Mouse (Mus musculus): Measurements from ENCODE around the gene Ppp1r9b. TPM values are rescaled to one million over a fixed set of nuclear protein-coding genes. Genes with fewer than 3 reads are reported as not detected.
A peak's percentile ranks its signal among the peaks of the same experiment; 100 is the strongest.

Ppp1r9b gene
- polyA plus RNA-seq, 1 experiment, result 81.2 TPM

- DNase-seq (ENCODE audit: low read depth), result peak; percentile 66
- TF ChIP-seq POLR2A (IDR thresholded peaks at IDR 0.05; ENCODE audit: borderline replicate concordance, extremely low read depth, insufficient read depth, insufficient read length, poor library complexity, severe bottlenecking) (no peak), CTCF (IDR thresholded peaks at IDR 0.05; ENCODE audit: borderline replicate concordance, extremely low read depth, insufficient read depth, insufficient read length) (no peak)
Observed at GRCm38 (mm10) chr11:95040491-95041138, 49.8 kb downstream of the Ppp1r9b start.

DNA sequence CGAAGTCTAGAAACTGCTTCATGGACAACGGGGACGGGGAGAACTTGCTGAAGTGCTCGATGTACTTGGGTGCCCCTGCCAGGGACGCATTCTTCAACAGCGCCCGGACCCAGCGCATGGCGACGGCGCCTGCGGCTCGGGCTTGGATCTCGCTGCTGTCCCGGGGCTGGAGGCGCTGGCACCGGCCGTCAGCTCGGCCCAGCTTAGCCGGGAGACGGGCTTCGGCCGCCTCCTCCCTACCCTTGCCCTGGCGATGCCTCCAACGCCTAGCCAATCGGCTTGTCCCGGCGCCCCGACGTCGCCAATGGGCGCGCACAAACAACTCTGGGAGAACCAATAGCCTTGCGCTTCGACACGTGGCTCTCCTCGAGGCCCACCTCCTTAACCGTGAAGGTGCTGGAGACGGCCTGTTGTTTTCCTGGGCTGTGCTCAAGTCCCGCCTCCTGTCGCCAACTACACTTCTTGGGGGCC lies 50.3 kb downstream of the Ppp1r9b start, which contains the start of gene Pdk2:
TSS of gene Pdk2 (minus strand) at position 216 of the 471 bp plus-strand sequence.
- TF ChIP-seq POLR2A (IDR thresholded peaks at IDR 0.05; ENCODE audit: borderline replicate concordance, extremely low read depth, insufficient read depth, insufficient read length, poor library complexity, severe bottlenecking) (peak; percentile 65), CTCF (IDR thresholded peaks at IDR 0.05; ENCODE audit: borderline replicate concordance, extremely low read depth, insufficient read depth, insufficient read length) (no peak)
- peak; percentile 99 for DNase-seq (ENCODE audit: low read depth)

GRCm38 (mm10) chr11:95042096-95042495 lies 51.3 kb downstream of the Ppp1r9b start:
- TF ChIP-seq CTCF (IDR thresholded peaks at IDR 0.05; ENCODE audit: borderline replicate concordance, extremely low read depth, insufficient read depth, insufficient read length), result peak; percentile 71
- no peak for TF ChIP-seq POLR2A (IDR thresholded peaks at IDR 0.05; ENCODE audit: borderline replicate concordance, extremely low read depth, insufficient read depth, insufficient read length, poor library complexity, severe bottlenecking)
- peak; percentile 91 for DNase-seq (ENCODE audit: low read depth)

DNA sequence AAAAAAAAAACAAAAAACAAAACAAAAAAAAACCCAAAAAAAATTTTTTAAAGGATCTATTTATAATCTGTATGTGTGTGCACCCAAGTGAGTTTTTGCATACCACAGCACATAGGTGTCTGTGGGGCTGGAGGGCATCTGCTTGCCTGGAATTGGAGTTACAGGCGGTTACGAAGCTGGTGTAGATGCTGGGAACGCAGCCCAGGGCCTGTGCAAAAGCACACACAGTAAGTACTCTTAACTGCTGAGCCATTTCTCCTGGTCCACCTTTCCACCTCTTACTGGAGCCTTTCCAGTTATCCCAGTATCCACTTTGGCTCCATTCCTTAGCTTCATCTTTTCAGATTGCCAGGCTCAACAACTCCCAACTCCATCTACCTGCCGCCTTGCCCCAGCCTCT lies 52.2 kb downstream of the Ppp1r9b start:
- no peak for TF ChIP-seq POLR2A (IDR thresholded peaks at IDR 0.05; ENCODE audit: borderline replicate concordance, extremely low read depth, insufficient read depth, insufficient read length, poor library complexity, severe bottlenecking)
- TF ChIP-seq CTCF (IDR thresholded peaks at IDR 0.05; ENCODE audit: borderline replicate concordance, extremely low read depth, insufficient read depth, insufficient read length), result no peak

DNA sequence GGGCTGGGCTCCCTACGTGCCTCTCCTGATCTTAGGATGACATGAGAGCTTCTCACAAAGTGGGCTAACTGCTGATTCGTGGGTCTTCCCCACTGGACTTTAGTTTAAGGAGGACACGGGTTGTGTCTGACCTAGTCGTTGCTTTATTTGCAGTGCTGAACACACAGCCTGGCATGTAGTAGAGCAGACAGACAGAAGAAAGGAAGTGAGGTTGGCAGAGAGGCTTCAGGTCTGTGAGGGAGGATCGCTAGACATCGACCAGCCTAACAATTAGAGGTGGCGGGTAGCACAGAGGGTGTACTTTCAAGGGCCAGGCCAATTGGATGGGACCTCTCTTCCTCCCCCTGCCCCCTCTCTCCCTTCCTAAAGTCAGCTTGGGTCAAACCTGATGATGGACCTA lies 52.8 kb downstream of the Ppp1r9b start:
- DNase-seq (ENCODE audit: low read depth), result no peak
- TF ChIP-seq POLR2A (IDR thresholded peaks at IDR 0.05; ENCODE audit: borderline replicate concordance, extremely low read depth, insufficient read depth, insufficient read length, poor library complexity, severe bottlenecking) (no peak), CTCF (IDR thresholded peaks at IDR 0.05; ENCODE audit: borderline replicate concordance, extremely low read depth, insufficient read depth, insufficient read length) (no peak)

More for the DNA sequence above, 52.2 kb downstream of the Ppp1r9b start:
- no peak for DNase-seq (ENCODE audit: low read depth)

- TF ChIP-seq POLR2A (IDR thresholded peaks at IDR 0.05; ENCODE audit: borderline replicate concordance, extremely low read depth, insufficient read depth, insufficient read length, poor library complexity, severe bottlenecking) (no peak), CTCF (IDR thresholded peaks at IDR 0.05; ENCODE audit: borderline replicate concordance, extremely low read depth, insufficient read depth, insufficient read length) (no peak)
- DNase-seq (ENCODE audit: low read depth), result no peak
Observed at GRCm38 (mm10) chr11:95044185-95044870, 53.5 kb downstream of the Ppp1r9b start.

GRCm38 (mm10) chr11:95046980-95047680 lies 56.3 kb downstream of the Ppp1r9b start:
- peak; percentile 82 for DNase-seq (ENCODE audit: low read depth)
- TF ChIP-seq POLR2A (IDR thresholded peaks at IDR 0.05; ENCODE audit: borderline replicate concordance, extremely low read depth, insufficient read depth, insufficient read length, poor library complexity, severe bottlenecking), result no peak
- TF ChIP-seq CTCF (IDR thresholded peaks at IDR 0.05; ENCODE audit: borderline replicate concordance, extremely low read depth, insufficient read depth, insufficient read length), result peak; percentile 90; the same call in 1 of the 2 replicates

GRCm38 (mm10) chr11:95053062-95053461 lies 62.2 kb downstream of the Ppp1r9b start:
- TF ChIP-seq CTCF (IDR thresholded peaks at IDR 0.05; ENCODE audit: borderline replicate concordance, extremely low read depth, insufficient read depth, insufficient read length), result no peak
- no peak for TF ChIP-seq POLR2A (IDR thresholded peaks at IDR 0.05; ENCODE audit: borderline replicate concordance, extremely low read depth, insufficient read depth, insufficient read length, poor library complexity, severe bottlenecking)
- DNase-seq (ENCODE audit: low read depth), result no peak

Other genes starting within 250 kb of the Ppp1r9b start
- 0.08 and 0.16 TPM in 2 replicates for gene Cdc34b, start 249.3 kb upstream of the Ppp1r9b start, polyA plus RNA-seq (2012; rRNA removed)
- not detected in 2 replicates for gene Tmem92, start 208.3 kb upstream of the Ppp1r9b start, polyA plus RNA-seq (2012; rRNA removed)
- gene Col1a1, start 54.8 kb upstream of the Ppp1r9b start, polyA plus RNA-seq (2012; rRNA removed), result 44.1 and 192 TPM in 2 replicates
- 0.09 TPM in 1 of 2 replicates, not detected in the other for gene Hils1, start 23.4 kb upstream of the Ppp1r9b start, polyA plus RNA-seq (2012; rRNA removed)
- 0.25 and 0.73 TPM in 2 replicates for gene Sgca, start 14.7 kb upstream of the Ppp1r9b start, polyA plus RNA-seq (2012; rRNA removed)
- gene Samd14, start 18.8 kb downstream of the Ppp1r9b start, polyA plus RNA-seq (2012; rRNA removed), result 141 and 186 TPM in 2 replicates
- gene Pdk2, start 50.3 kb downstream of the Ppp1r9b start, polyA plus RNA-seq (2012; rRNA removed), result 17.9 and 26.1 TPM in 2 replicates
- gene Itga3, start 85.8 kb downstream of the Ppp1r9b start, polyA plus RNA-seq (2012; rRNA removed), result 23.4 and 29.3 TPM in 2 replicates
- 0.26 and 0.92 TPM in 2 replicates for gene Dlx3, start 129.1 kb downstream of the Ppp1r9b start, polyA plus RNA-seq (2012; rRNA removed)
- 0.10 TPM in 2 replicates for gene Dlx4, start 155.2 kb downstream of the Ppp1r9b start, polyA plus RNA-seq (2012; rRNA removed)

Data from brain, embryonic 14.5 days (tissue).